Mouse (Mus musculus): Measurements from ENCODE around the gene Eef2k. TPM values are rescaled to one million over a fixed set of nuclear protein-coding genes. Genes with fewer than 3 reads are reported as not detected.

Gene Eef2k
- polyA plus RNA-seq, 1 experiment from 2014 or later = 10.0 TPM

- Histone ChIP-seq H3K4me1 (replicated peaks; ENCODE audit: control insufficient read depth, insufficient read depth, low read length) (no peaks in the 10 kb centered on the region), H3K9me3 (ENCODE audit: control insufficient read depth, low read length) (no peaks in the 10 kb centered on the region), H3K9ac (ENCODE audit: low read length) (no peak overlapping the region), H3K36me3 (ENCODE audit: control insufficient read depth, insufficient read depth, low read length) (no peaks in the 10 kb centered on the region), H3K4me3 (ENCODE audit: low read depth, low read length) (no peak overlapping the region), H3K27me3 (ENCODE audit: control insufficient read depth, insufficient read depth, low read length) (no peaks in the 10 kb centered on the region), H3K4me2 (ENCODE audit: low read depth, low read length, severe bottlenecking) (no peak overlapping the region), H3K27ac (ENCODE audit: low read depth, low read length) (no peak overlapping the region)
- WGBS = 92% methylated on average over 3 of the region's 3 CpGs
- ATAC-seq (replicated peaks; ENCODE audit: low FRiP score) (no peak), DNase-seq (ENCODE audit: low spot score) (no peak)
Measured at GRCm38 (mm10) chr7:120879972-120880371, 37.3 kb downstream of the Eef2k start.

DNA sequence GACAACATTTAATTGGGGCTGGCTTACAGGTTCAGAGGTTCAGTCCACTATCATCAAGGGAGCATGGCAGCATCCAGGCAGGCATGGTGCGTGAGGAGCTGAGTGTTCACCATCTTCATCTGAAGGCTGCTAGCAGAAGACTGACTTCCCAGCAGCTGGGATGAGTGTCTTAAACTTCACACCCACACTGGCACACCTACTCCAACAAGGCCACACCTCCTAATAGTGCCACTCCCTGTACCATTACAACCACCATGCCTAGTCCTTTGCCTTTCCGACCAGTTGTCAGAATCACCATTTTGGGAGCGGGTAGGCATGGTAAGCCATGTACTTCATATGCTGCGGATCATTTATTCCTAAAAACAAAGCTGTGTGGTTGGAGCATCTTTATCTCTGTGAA, 38.1 kb downstream of the Eef2k start:
- H3K36me3 ChIP-seq (ENCODE audit: control insufficient read depth, insufficient read depth, low read length) = no peaks in the 10 kb centered on the region
- H3K4me2 ChIP-seq (ENCODE audit: low read depth, low read length, severe bottlenecking) = no peak overlapping the region
- DNase-seq (ENCODE audit: low spot score) (no peak), ATAC-seq (replicated peaks; ENCODE audit: low FRiP score) (no peak)
- H3K9me3 ChIP-seq (ENCODE audit: control insufficient read depth, low read length) = no peaks in the 10 kb centered on the region
- no peak overlapping the region for H3K27ac ChIP-seq (ENCODE audit: low read depth, low read length)
- no peaks in the 10 kb centered on the region for H3K27me3 ChIP-seq (ENCODE audit: control insufficient read depth, insufficient read depth, low read length)
- WGBS = 95% methylated on average over 4 of the region's 4 CpGs
- no peak overlapping the region for H3K4me3 ChIP-seq (ENCODE audit: low read depth, low read length)
- no peak overlapping the region for H3K9ac ChIP-seq (ENCODE audit: low read length)
- no peaks in the 10 kb centered on the region for H3K4me1 ChIP-seq (replicated peaks; ENCODE audit: control insufficient read depth, insufficient read depth, low read length)

GRCm38 (mm10) chr7:120881451-120881850, 38.8 kb downstream of the Eef2k start:
- H3K36me3 ChIP-seq (ENCODE audit: control insufficient read depth, insufficient read depth, low read length) = no peaks in the 10 kb centered on the region

DNA sequence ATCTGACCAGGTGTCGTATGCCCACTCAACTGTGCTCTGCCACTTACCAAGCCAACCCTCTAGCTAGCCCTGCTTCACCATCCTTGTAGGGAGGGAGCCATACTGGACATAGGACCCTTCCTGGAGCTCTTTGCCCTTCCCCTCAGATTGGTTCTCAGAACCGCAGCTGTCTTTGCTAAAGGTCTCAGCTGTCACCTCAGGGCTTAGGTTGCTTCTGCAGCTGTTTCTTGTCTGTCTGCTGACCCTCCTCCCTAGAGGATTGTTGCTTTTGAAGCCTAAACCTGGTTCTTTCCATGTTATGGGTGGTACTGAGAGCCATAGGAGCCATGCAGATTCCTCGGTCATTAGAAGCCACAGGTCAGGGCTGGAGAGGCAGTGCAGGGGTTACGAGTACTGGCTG, 40.0 kb downstream of the Eef2k start:
- WGBS = 81% methylated on average over 4 of the region's 4 CpGs
- no peak overlapping the region for H3K9ac ChIP-seq (ENCODE audit: low read length)
- H3K4me1 ChIP-seq (replicated peaks; ENCODE audit: control insufficient read depth, insufficient read depth, low read length) = no peaks in the 10 kb centered on the region
- no peak overlapping the region for H3K4me2 ChIP-seq (ENCODE audit: low read depth, low read length, severe bottlenecking)
- ATAC-seq (replicated peaks; ENCODE audit: low FRiP score) (no peak), DNase-seq (ENCODE audit: low spot score) (no peak)
- H3K27ac ChIP-seq (ENCODE audit: low read depth, low read length) = no peak overlapping the region
- H3K36me3 ChIP-seq (ENCODE audit: control insufficient read depth, insufficient read depth, low read length) = no peaks in the 10 kb centered on the region
- no peaks in the 10 kb centered on the region for H3K9me3 ChIP-seq (ENCODE audit: control insufficient read depth, low read length)
- no peak overlapping the region for H3K4me3 ChIP-seq (ENCODE audit: low read depth, low read length)
- H3K27me3 ChIP-seq (ENCODE audit: control insufficient read depth, insufficient read depth, low read length) = no peaks in the 10 kb centered on the region

More at GRCm38 (mm10) chr7:120881451-120881850, 38.8 kb downstream of the Eef2k start:
- WGBS = 50% methylated on average over 2 of the region's 2 CpGs
- Histone ChIP-seq H3K4me1 (replicated peaks; ENCODE audit: control insufficient read depth, insufficient read depth, low read length) (no peaks in the 10 kb centered on the region), H3K4me3 (ENCODE audit: low read depth, low read length) (no peak overlapping the region), H3K9me3 (ENCODE audit: control insufficient read depth, low read length) (no peaks in the 10 kb centered on the region), H3K27ac (ENCODE audit: low read depth, low read length) (no peak overlapping the region), H3K4me2 (ENCODE audit: low read depth, low read length, severe bottlenecking) (no peak overlapping the region), H3K27me3 (ENCODE audit: control insufficient read depth, insufficient read depth, low read length) (no peaks in the 10 kb centered on the region), H3K9ac (ENCODE audit: low read length) (no peak overlapping the region)
- no peak for ATAC-seq (replicated peaks; ENCODE audit: low FRiP score)
- no peak for DNase-seq (ENCODE audit: low spot score)

GRCm38 (mm10) chr7:120883523-120884290, 41.1 kb downstream of the Eef2k start:
- WGBS = 93% methylated on average over 4 of the region's 4 CpGs
- no peak overlapping the region for H3K4me3 ChIP-seq (ENCODE audit: low read depth, low read length)
- DNase-seq (ENCODE audit: low spot score) = no peak

DNA sequence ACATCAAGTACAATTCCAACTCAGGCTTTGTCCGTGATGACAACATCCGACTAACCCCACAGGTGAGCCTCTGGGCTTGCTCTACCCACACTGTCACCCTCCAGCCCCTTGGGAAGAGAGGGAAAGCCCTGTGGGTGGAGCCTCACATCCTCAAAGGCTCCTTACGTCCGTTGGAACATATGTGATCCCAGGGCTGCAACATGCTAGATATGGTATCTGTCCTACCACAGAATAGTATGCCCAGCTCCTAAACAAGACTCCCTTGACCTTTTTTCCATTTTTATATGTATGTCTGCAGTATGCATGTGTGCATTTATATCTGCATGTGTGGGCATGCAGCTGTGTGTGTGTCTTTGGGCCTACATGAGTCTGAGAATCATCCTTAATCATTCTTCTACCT, 42.1 kb downstream of the Eef2k start:
- Histone ChIP-seq H3K4me1 (replicated peaks; ENCODE audit: control insufficient read depth, insufficient read depth, low read length) (no peaks in the 10 kb centered on the region), H3K27me3 (ENCODE audit: control insufficient read depth, insufficient read depth, low read length) (no peaks in the 10 kb centered on the region), H3K4me3 (ENCODE audit: low read depth, low read length) (no peak overlapping the region), H3K4me2 (ENCODE audit: low read depth, low read length, severe bottlenecking) (no peak overlapping the region), H3K9ac (ENCODE audit: low read length) (no peak overlapping the region), H3K27ac (ENCODE audit: low read depth, low read length) (no peak overlapping the region), H3K36me3 (ENCODE audit: control insufficient read depth, insufficient read depth, low read length) (no peaks in the 10 kb centered on the region), H3K9me3 (ENCODE audit: control insufficient read depth, low read length) (no peaks in the 10 kb centered on the region)
- WGBS = 93% methylated on average over 4 of the region's 4 CpGs
- ATAC-seq (replicated peaks; ENCODE audit: low FRiP score) (no peak), DNase-seq (ENCODE audit: low spot score) (no peak)

More at GRCm38 (mm10) chr7:120883523-120884290, 41.1 kb downstream of the Eef2k start:
- H3K9ac ChIP-seq (ENCODE audit: low read length) = no peak overlapping the region
- no peak for ATAC-seq (replicated peaks; ENCODE audit: low FRiP score)
- no peaks in the 10 kb centered on the region for H3K9me3 ChIP-seq (ENCODE audit: control insufficient read depth, low read length)
- no peak overlapping the region for H3K4me2 ChIP-seq (ENCODE audit: low read depth, low read length, severe bottlenecking)
- H3K4me1 ChIP-seq (replicated peaks; ENCODE audit: control insufficient read depth, insufficient read depth, low read length) = no peaks in the 10 kb centered on the region
- H3K27ac ChIP-seq (ENCODE audit: low read depth, low read length) = no peak overlapping the region
- no peaks in the 10 kb centered on the region for H3K27me3 ChIP-seq (ENCODE audit: control insufficient read depth, insufficient read depth, low read length)
- H3K36me3 ChIP-seq (ENCODE audit: control insufficient read depth, insufficient read depth, low read length) = no peaks in the 10 kb centered on the region

DNA sequence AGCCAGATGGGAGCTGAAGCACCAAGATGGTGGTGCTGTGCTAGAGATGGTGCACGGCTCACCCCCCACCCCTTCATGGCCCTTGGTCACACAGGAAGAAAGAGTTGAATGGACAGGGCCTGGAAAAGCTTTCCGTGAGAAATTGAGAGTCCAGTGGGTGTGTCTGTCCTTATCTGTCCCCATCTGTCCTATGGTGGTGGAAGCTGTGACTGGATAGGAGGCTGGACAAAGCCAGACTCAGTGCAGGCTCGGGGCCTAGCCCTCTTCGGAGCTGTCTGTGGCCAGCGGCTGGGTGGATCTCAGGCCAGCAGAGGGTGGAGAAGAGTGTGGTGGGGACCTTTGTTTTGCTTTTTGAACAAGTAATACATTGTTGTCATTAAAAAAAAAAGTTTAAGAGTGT, 50.5 kb downstream of the Eef2k start:
- H3K4me3 ChIP-seq (ENCODE audit: low read depth, low read length) = no peak overlapping the region
- H3K27ac ChIP-seq (ENCODE audit: low read depth, low read length) = no peak overlapping the region
- no peaks in the 10 kb centered on the region for H3K4me1 ChIP-seq (replicated peaks; ENCODE audit: control insufficient read depth, insufficient read depth, low read length)
- no peak for DNase-seq (ENCODE audit: low spot score)
- H3K36me3 ChIP-seq (ENCODE audit: control insufficient read depth, insufficient read depth, low read length) = no peaks in the 10 kb centered on the region
- no peak for ATAC-seq (replicated peaks; ENCODE audit: low FRiP score)
- no peaks in the 10 kb centered on the region for H3K9me3 ChIP-seq (ENCODE audit: control insufficient read depth, low read length)
- H3K27me3 ChIP-seq (ENCODE audit: control insufficient read depth, insufficient read depth, low read length) = no peaks in the 10 kb centered on the region
- no peak overlapping the region for H3K4me2 ChIP-seq (ENCODE audit: low read depth, low read length, severe bottlenecking)
- 84% methylated on average over 5 of the region's 5 CpGs for WGBS
- no peak overlapping the region for H3K9ac ChIP-seq (ENCODE audit: low read length)

DNA sequence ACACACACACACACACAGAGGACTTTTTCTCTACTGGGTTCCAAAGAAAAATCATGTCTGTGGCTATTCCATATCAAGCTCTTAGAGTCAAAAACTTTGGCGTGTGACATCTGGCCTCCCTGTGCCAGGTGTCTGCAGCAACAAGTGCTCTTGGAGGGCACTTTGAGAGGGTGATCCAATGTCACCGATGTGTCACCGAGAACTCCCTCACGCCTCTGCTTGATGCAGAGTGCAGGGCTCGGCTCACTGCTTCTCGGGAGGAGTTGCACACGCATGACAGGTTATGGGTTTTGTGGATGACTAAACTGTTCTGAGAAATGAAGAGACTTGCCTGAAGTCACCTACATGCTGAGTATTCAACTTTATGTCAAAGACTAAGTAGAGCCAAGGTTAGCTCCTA, 54.4 kb downstream of the Eef2k start:
- no peak for DNase-seq (ENCODE audit: low spot score)
- no peak overlapping the region for H3K4me2 ChIP-seq (ENCODE audit: low read depth, low read length, severe bottlenecking)
- 91% methylated on average over 7 of the region's 7 CpGs for WGBS
- no peaks in the 10 kb centered on the region for H3K36me3 ChIP-seq (ENCODE audit: control insufficient read depth, insufficient read depth, low read length)
- ATAC-seq (replicated peaks; ENCODE audit: low FRiP score) = no peak
- no peaks in the 10 kb centered on the region for H3K4me1 ChIP-seq (replicated peaks; ENCODE audit: control insufficient read depth, insufficient read depth, low read length)
- H3K27ac ChIP-seq (ENCODE audit: low read depth, low read length) = no peak overlapping the region
- H3K4me3 ChIP-seq (ENCODE audit: low read depth, low read length) = no peak overlapping the region
- no peaks in the 10 kb centered on the region for H3K27me3 ChIP-seq (ENCODE audit: control insufficient read depth, insufficient read depth, low read length)
- no peaks in the 10 kb centered on the region for H3K9me3 ChIP-seq (ENCODE audit: control insufficient read depth, low read length)
- no peak overlapping the region for H3K9ac ChIP-seq (ENCODE audit: low read length)

DNA sequence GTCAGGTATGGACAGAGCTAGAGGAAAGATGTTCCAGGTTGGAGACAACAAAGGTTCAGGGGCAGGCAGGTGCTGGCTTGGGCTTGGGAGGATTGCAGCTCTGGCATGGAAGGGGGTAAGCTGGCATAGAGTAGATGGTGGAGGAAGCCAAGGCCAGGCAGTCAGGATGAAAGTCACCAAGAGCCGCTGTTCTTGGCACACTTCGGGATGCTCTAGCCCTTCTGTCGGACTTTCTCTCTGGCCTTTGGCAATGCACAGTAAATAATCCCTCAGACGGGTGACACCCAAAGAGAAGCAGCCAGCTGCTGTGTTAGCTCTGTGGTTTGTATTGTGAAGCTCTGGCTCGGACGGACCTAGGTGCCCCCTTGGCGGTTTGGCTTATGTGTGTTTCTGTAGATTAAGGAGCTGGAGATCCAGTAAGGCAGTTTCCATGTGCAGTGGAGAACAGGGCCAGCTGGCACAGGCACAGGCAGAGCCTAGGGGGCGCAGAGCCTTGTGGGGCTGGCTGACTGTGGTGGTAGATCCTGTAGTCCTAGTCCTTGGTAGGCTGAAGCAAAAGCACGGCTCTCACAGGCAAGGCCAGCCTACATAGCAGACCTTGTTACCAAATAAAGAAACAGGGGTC, 55.2 kb downstream of the Eef2k start:
- Histone ChIP-seq H3K4me2 (ENCODE audit: low read depth, low read length, severe bottlenecking) (no peak overlapping the region), H3K9ac (ENCODE audit: low read length) (no peak overlapping the region), H3K4me3 (ENCODE audit: low read depth, low read length) (no peak overlapping the region), H3K27ac (ENCODE audit: low read depth, low read length) (no peak overlapping the region), H3K9me3 (ENCODE audit: control insufficient read depth, low read length) (no peaks in the 10 kb centered on the region), H3K27me3 (ENCODE audit: control insufficient read depth, insufficient read depth, low read length) (no peaks in the 10 kb centered on the region), H3K36me3 (ENCODE audit: control insufficient read depth, insufficient read depth, low read length) (no peaks in the 10 kb centered on the region), H3K4me1 (replicated peaks; ENCODE audit: control insufficient read depth, insufficient read depth, low read length) (no peaks in the 10 kb centered on the region)
- no peak for ATAC-seq (replicated peaks; ENCODE audit: low FRiP score)
- WGBS = 91% methylated on average over 9 of the region's 9 CpGs
- DNase-seq (ENCODE audit: low spot score) = no peak
